Mouse (Mus musculus): ENCODE data around the gene Rassf2.

The Rassf2 gene

GRCm38 (mm10) chr2:132034590-132035469, 4.8 kb upstream of the Rassf2 start:
- DNase-seq (ENCODE audit: low spot score in 2 of 2): no peak

- DNase-seq (ENCODE audit: low spot score in 2 of 2): no peak
These were observed 1.5 kb upstream of the Rassf2 start for GRCm38 (mm10) chr2:132031364-132032095.

GRCm38 (mm10) chr2:132030418-132031363, 633 bp upstream of the Rassf2 start:
- DNase-seq (ENCODE audit: low spot score in 2 of 2): peak in 1 of 2 experiments; percentile 46

GRCm38 (mm10) chr2:132028894-132029605, 1.0 kb downstream of the Rassf2 start:
- DNase-seq (ENCODE audit: low spot score in 2 of 2): peak in 1 of 2 experiments; percentile 41

GRCm38 (mm10) chr2:132028107-132028506, 2.0 kb downstream of the Rassf2 start:
- no peak for DNase-seq (ENCODE audit: low spot score in 2 of 2)

GRCm38 (mm10) chr2:132027366-132027765, 2.7 kb downstream of the Rassf2 start:
- DNase-seq (ENCODE audit: low spot score in 2 of 2): no peak

GRCm38 (mm10) chr2:132024028-132024427, 6.0 kb downstream of the Rassf2 start:
- DNase-seq (ENCODE audit: low spot score in 2 of 2): no peak

- DNase-seq (ENCODE audit: low spot score in 2 of 2): no peak
These were observed 7.4 kb downstream of the Rassf2 start for GRCm38 (mm10) chr2:132022621-132023020.

- no peak for DNase-seq (ENCODE audit: low spot score in 2 of 2)
These were observed 8.4 kb downstream of the Rassf2 start for GRCm38 (mm10) chr2:132021616-132022015.

GRCm38 (mm10) chr2:132020991-132021541, 9.0 kb downstream of the Rassf2 start:
- peak in 1 of 2 experiments; percentile 46 for DNase-seq (ENCODE audit: low spot score in 2 of 2)

GRCm38 (mm10) chr2:132020420-132020819, 9.6 kb downstream of the Rassf2 start:
- DNase-seq (ENCODE audit: low spot score in 2 of 2): no peak

GRCm38 (mm10) chr2:132019372-132019811, 10.7 kb downstream of the Rassf2 start:
- no peak for DNase-seq (ENCODE audit: low spot score in 2 of 2)

- DNase-seq (ENCODE audit: low spot score in 2 of 2): no peak
These were observed 11.9 kb downstream of the Rassf2 start for GRCm38 (mm10) chr2:132018156-132018555.

- DNase-seq (ENCODE audit: low spot score in 2 of 2): no peak
These were observed 12.4 kb downstream of the Rassf2 start for GRCm38 (mm10) chr2:132017611-132018010.

GRCm38 (mm10) chr2:132016034-132016433, 14.0 kb downstream of the Rassf2 start:
- DNase-seq (ENCODE audit: low spot score in 2 of 2): no peak

- no peak for DNase-seq (ENCODE audit: low spot score in 2 of 2)
These were observed 16.9 kb downstream of the Rassf2 start for GRCm38 (mm10) chr2:132013152-132013551.

- no peak for DNase-seq (ENCODE audit: low spot score in 2 of 2)
These were observed 19.3 kb downstream of the Rassf2 start for GRCm38 (mm10) chr2:132010781-132011180.

GRCm38 (mm10) chr2:132008186-132008585, 21.9 kb downstream of the Rassf2 start:
- DNase-seq (ENCODE audit: low spot score in 2 of 2): no peak

- no peak for DNase-seq (ENCODE audit: low spot score in 2 of 2)
These were observed 22.6 kb downstream of the Rassf2 start for GRCm38 (mm10) chr2:132007475-132007819.

All from frontal cortex, postnatal 10 days (tissue).